Mouse (Mus musculus) heart, postnatal 36 days (tissue): ENCODE results near the gene Tas2r120. TPM values are rescaled to one million over a fixed set of nuclear protein-coding genes. Genes with fewer than 3 reads are reported as not detected.
"Not testable (repeated sequence)": the region's sequence is repeated elsewhere in the genome, so short reads cannot be mapped to it uniquely, and the experiment has no call there.

Experiments
- DNase-seq, 2 experiments: peaks; one replicate each; pipeline ENCODE4 v3.0.0; 2021 to 2022
- intact Hi-C: fragments of 180-260 bp; cut with DNase I; formaldehyde crosslinking; loops from one replicate; pipeline ENCODE4 v1.15.1; 2025
- total RNA-seq, 2 experiments: library from RNA; stranded (reverse); gene quantifications; 2 replicates each; pipeline ENCODE4 v1.2.3; 2021

The Tas2r120 gene
- not detected for total RNA-seq

DNA sequence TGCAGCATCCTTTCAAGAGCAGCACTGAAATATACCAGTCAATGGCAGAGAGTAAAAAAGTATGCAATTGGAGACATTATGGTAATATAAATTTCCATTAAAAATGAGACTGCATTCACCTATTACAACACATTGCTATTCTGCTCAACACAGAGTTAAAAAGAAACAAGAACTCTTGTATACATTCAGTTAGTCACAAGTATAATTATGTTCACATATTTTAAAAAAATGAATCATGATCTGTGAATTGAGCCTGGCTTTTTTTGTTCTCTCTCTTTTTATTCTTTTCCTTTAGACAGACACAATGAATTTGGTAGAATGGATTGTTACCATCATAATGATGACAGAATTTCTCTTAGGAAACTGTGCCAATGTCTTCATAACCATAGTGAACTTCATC lies at the start of gene Tas2r120:
TSS of gene Tas2r120 (plus strand) at position 301 of the 400 bp plus-strand sequence.
- no peak for DNase-seq
- intact Hi-C loops: no loop called here

DNA sequence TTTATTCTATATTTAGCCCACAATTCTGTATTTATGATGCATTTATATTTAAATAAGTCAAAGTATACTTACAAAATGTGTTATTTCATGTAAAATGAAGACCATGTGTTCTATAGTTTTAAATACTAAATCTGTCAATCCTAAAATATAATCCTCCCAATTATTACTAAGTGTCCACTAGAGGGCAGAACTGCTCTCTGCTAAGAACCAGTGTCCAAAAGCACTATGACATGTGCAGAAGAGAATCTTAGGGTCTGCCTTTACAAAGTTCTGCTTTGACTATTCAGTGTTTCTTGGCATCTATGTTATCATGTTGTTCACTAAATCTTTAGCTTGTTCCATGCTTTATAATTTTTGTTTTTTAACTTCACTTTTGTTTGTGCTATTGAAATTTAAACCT lies 7.4 kb upstream of the Tas2r120 start:
- DNase-seq: no peak
- intact Hi-C loops: no loop called here

DNA sequence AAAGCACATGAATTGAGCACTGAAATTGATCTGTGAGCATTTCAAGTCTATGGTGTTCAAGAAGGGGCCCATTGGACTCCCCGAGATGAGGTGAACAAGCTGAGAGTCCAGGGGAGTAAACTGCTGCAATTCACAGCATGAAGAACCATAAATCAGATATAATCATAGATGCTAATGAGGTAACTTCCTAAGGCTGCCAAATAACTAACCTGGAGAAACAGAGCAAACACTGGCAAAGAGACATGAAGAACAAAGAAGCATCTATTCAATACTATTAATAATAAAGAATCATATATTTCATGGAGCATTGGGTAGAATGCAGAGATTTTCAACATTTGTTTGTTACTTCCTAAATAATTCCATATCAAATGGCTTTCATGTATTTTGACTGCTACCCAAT lies 5.3 kb upstream of the Tas2r120 start, which contains the start of gene A630073D07Rik:
TSS of gene A630073D07Rik (minus strand) at position 101 of the 400 bp plus-strand sequence.
- DNase-seq: no peak
- intact Hi-C loops: loop anchor here (5.0 kb wide), 1 partner anchor 556 kb away; no protein-coding TSS in a partner anchor

DNA sequence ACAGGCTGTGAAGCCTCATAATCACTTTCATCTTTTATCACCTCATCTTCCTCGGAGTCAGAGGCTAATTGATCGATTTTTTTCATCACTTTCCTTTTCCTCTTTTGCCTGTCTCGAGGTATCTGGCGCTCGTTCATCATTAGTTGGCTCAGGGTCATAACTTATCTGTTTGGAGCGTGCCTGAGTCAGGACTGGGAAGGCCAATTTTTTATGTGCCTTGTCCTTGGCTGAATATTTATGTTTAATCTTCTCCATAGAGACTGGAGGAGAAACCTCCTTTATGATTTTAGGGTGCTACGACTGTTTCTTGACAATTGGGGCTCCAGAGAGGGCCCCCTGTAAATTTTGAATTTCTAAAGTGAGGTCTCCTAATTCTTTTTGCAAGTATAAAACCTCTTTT lies 34.8 kb downstream of the Tas2r120 start:
- intact Hi-C loops, DNase-seq: not testable (repeated sequence)

DNA sequence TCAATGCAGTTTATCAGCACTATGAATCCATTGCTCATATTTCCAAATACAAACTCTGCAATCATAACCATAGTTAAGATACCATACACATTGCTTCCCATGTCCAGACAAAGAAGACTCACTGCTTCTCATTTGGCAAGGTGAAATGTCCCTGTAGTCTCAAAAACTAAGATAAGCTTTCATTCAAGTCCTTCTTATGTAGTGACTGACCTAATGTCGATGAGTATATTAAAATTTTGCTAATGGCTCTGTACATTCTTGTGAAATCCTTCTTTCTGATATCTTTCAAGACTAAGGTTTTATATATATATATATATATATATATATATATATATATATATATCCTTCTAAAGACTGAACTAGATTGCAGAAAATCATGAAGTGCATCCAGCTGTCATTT lies 44.2 kb downstream of the Tas2r120 start, which contains the start of gene Tas2r121:
TSS of gene Tas2r121 (minus strand) at position 101 of the 400 bp plus-strand sequence.
- intact Hi-C loops: no loop called here
- no peak for DNase-seq

Other genes starting within 250 kb of the Tas2r120 start
- gene Prh1, start 87.1 kb upstream of the Tas2r120 start, total RNA-seq: not detected
- gene Prp2, start 61.0 kb upstream of the Tas2r120 start, total RNA-seq: not detected
- gene A630073D07Rik, start 5.4 kb upstream of the Tas2r120 start, total RNA-seq: not detected
- not detected for gene Tas2r121, start 44.1 kb downstream of the Tas2r120 start, total RNA-seq
- not detected for gene Tas2r122, start 55.0 kb downstream of the Tas2r120 start, total RNA-seq
- gene Tas2r115, start 81.1 kb downstream of the Tas2r120 start, total RNA-seq: not detected
- not detected for gene Tas2r124, start 97.8 kb downstream of the Tas2r120 start, total RNA-seq
- not detected for gene Tas2r102, start 105.2 kb downstream of the Tas2r120 start, total RNA-seq
- gene Tas2r136, start 121.2 kb downstream of the Tas2r120 start, total RNA-seq: not detected
- not detected for gene Tas2r117, start 145.9 kb downstream of the Tas2r120 start, total RNA-seq
- gene Tas2r123, start 190.2 kb downstream of the Tas2r120 start, total RNA-seq: not detected
- not detected for gene Tas2r116, start 198.5 kb downstream of the Tas2r120 start, total RNA-seq
- not detected for gene Tas2r110, start 211.1 kb downstream of the Tas2r120 start, total RNA-seq
- gene Tas2r113, start 236.1 kb downstream of the Tas2r120 start, total RNA-seq: not detected